Mouse (Mus musculus): ENCODE data around the gene Ttll7.

- no peak for TF ChIP-seq CTCF (IDR thresholded peaks at IDR 0.05; ENCODE audit: insufficient read depth, low read length)
- no peak for TF ChIP-seq POLR2A (IDR thresholded peaks at IDR 0.05; ENCODE audit: borderline replicate concordance, extremely low read depth, low read depth, low read length)
These were observed 178.2 kb downstream of the Ttll7 start for GRCm38 (mm10) chr3:147030266-147030880.
